24 mouse cellular contexts compared by ENCODE assay signal in genomic region chr4:114973229-114973740, GRCm38 (mm10). TPM values are rescaled to one million over a fixed set of nuclear protein-coding genes. Genes with fewer than 3 reads are reported as not detected.
DNase-seq lines count a peak whose midpoint lies in the region; ATAC-seq and TF ChIP-seq lines count a peak whose summit lies in the region.
"Had no signal": no experiment of that assay in that cellular context is flagged by ENCODE, and none has a peak within 500 bp of the region (broad histone marks: within the 10 kb centered on the region; RNA-seq: fewer than 3 reads in every experiment).

No protein-coding gene starts in this region.

- no peak overlapping the region for H3K4me2 ChIP-seq in liver, postnatal 0 days (ENCODE audit: low read depth, low read length)
- H3K4me2 ChIP-seq in liver, embryonic 12.5 days = no peak overlapping the region
- H3K4me2 ChIP-seq: forebrain, embryonic 13.5 days; heart, embryonic 13.5 days; hindbrain, embryonic 13.5 days had no signal

- no peak overlapping the region for H3K9ac ChIP-seq in liver, postnatal 0 days (replicated peaks)
- no peak overlapping the region for H3K9ac ChIP-seq in liver, embryonic 12.5 days
- H3K9ac ChIP-seq: forebrain, embryonic 13.5 days; forebrain, postnatal 0 days; heart, embryonic 13.5 days; hindbrain, embryonic 13.5 days had no signal

- no peak overlapping the region for H3K4me3 ChIP-seq in liver, postnatal 0 days (ENCODE audit: low read depth, low read length)
- no peak overlapping the region for H3K4me3 ChIP-seq in liver, embryonic 12.5 days
- H3K4me3 ChIP-seq: embryonic facial prominence, embryonic 10.5 days; forebrain, embryonic 13.5 days; heart, embryonic 13.5 days; hindbrain, embryonic 13.5 days had no signal

- no peaks in the 10 kb centered on the region for H3K36me3 ChIP-seq in splenic B cell, adult 2 months (ENCODE audit: control insufficient read depth, insufficient read depth, low read length, poor library complexity, severe bottlenecking)
- peaks cover 8% of the 10 kb centered on the region for H3K36me3 ChIP-seq in liver, postnatal 0 days (replicated peaks; ENCODE audit: insufficient read depth, low read length)
- H3K36me3 ChIP-seq in liver, embryonic 12.5 days = peaks cover 9% of the 10 kb centered on the region

- no peak for TF ChIP-seq CTCF in liver, postnatal 0 days (IDR thresholded peaks at IDR 0.05; ENCODE audit: low read depth)

- no peaks in the 10 kb centered on the region for H3K9me3 ChIP-seq in liver, postnatal 0 days (ENCODE audit: low read length)
- H3K9me3 ChIP-seq in liver, embryonic 12.5 days (replicated peaks) = no peaks in the 10 kb centered on the region
- H3K9me3 ChIP-seq: embryonic facial prominence, embryonic 10.5 days; forebrain, embryonic 13.5 days; G1E; heart, embryonic 13.5 days; hindbrain, embryonic 13.5 days had no signal

- TF ChIP-seq EP300 in liver, postnatal 0 days (IDR thresholded peaks at IDR 0.05; ENCODE audit: low read depth) = no peak

- H3K27me3 ChIP-seq in splenic B cell, adult 2 months (ENCODE audit: control insufficient read depth, insufficient read depth, low read length, poor library complexity, severe bottlenecking) = no peaks in the 10 kb centered on the region
- no peaks in the 10 kb centered on the region for H3K27me3 ChIP-seq in liver, postnatal 0 days (ENCODE audit: insufficient read depth, low read length)
- no peaks in the 10 kb centered on the region for H3K27me3 ChIP-seq in liver, embryonic 12.5 days (replicated peaks)
- H3K27me3 ChIP-seq: forebrain, embryonic 13.5 days; heart, embryonic 13.5 days; hindbrain, embryonic 13.5 days had no signal

- no peak overlapping the region for H3K27ac ChIP-seq in liver, postnatal 0 days (ENCODE audit: low read depth)
- H3K27ac ChIP-seq in liver, embryonic 12.5 days = no peak overlapping the region
- H3K27ac ChIP-seq: embryonic facial prominence, embryonic 10.5 days; forebrain, embryonic 13.5 days; heart, embryonic 13.5 days; hindbrain, embryonic 13.5 days had no signal

- peak; percentile 57 for DNase-seq in A20 (ENCODE audit: low read depth, low spot score)
- peak; percentile 39 for DNase-seq in splenic B cell, adult 2 months (ENCODE audit: low read depth, low spot score)
- no peak for DNase-seq in liver, postnatal 0 days
- DNase-seq in layer of hippocampus, adult 8-10 months (ENCODE audit: low spot score in 2 of 2) = no peak
- DNase-seq: adrenal gland, postnatal 10 days; cerebellum, adult 11-12 months; cerebellum, adult 9-10 months; cerebellum, postnatal 25 days; forebrain, postnatal 0 days; gastrocnemius, postnatal 25 days; heart, adult 11 months; heart, postnatal 36 days had no signal

- 0 out of 2 replicates have a peak, but pooled peaks cover 4% of the 10 kb centered on the region for H3K4me1 ChIP-seq in liver, postnatal 0 days (ENCODE audit: insufficient read depth)
- no peaks in the 10 kb centered on the region for H3K4me1 ChIP-seq in liver, embryonic 12.5 days
- H3K4me1 ChIP-seq: forebrain, embryonic 13.5 days; heart, embryonic 13.5 days; hindbrain, embryonic 13.5 days had no signal

- 82% methylated on average over 1 of the region's 1 CpGs for WGBS in liver, postnatal 0 days (ENCODE audit: insufficient replicate concordance)
- 85% methylated on average over 1 of the region's 1 CpGs for WGBS in liver, embryonic 12.5 days (ENCODE audit: insufficient replicate concordance)

- ATAC-seq in common myeloid progenitor, adult 5-6 weeks (replicated peaks; ENCODE audit: low read depth, poor library complexity, severe bottlenecking) = peak; percentile 60; the same call in 1 of the 2 replicates
- peak; percentile 75 for ATAC-seq in megakaryocyte, adult 5-6 weeks (ENCODE audit: poor library complexity, severe bottlenecking)
- ATAC-seq in liver, postnatal 0 days = no peak
- no peak for ATAC-seq in liver, embryonic 12.5 days
- ATAC-seq: forebrain, embryonic 13.5 days; forebrain, postnatal 0 days had no signal

RNA-seq across cellular contexts. Expression of gene Cmpk1, which starts 13.8 kb away (rescaled TPM):
- total RNA-seq in common myeloid progenitor, adult 5-6 weeks (2017) = 177 and 188 TPM in 2 replicates
- total RNA-seq in megakaryocyte, adult 5-6 weeks (2015) = 93.3 and 118 TPM in 2 replicates
- total RNA-seq in megakaryocyte, adult 5-6 weeks (2017) = 253 and 262 TPM in 2 replicates
- polyA plus RNA-seq in liver, postnatal 0 days (2015; fragmentation: Nextera tagmentation; extraction: Ambion mirVana) = 59.9 and 67.8 TPM in 2 replicates
- 71.5 and 75.6 TPM in 2 replicates for polyA plus RNA-seq in liver, embryonic 12.5 days (2016; fragmentation: Nextera tagmentation; extraction: Ambion mirVana)
- 10 to 100 TPM; 56.4 to 59.9 (median 57.4) TPM for total RNA-seq in layer of hippocampus, adult 8-10 months (2022)

RNA-seq across cellular contexts. Expression of gene Stil, which starts 26.7 kb away (rescaled TPM):
- 17.3 and 29.3 TPM in 2 replicates for total RNA-seq in common myeloid progenitor, adult 5-6 weeks (2017)
- total RNA-seq in megakaryocyte, adult 5-6 weeks (2015) = 36.2 and 37.6 TPM in 2 replicates
- total RNA-seq in megakaryocyte, adult 5-6 weeks (2017) = 13.9 and 16.7 TPM in 2 replicates
- polyA plus RNA-seq in liver, postnatal 0 days (2015; fragmentation: Nextera tagmentation; extraction: Ambion mirVana) = 3.3 and 3.4 TPM in 2 replicates
- 14.2 and 16.2 TPM in 2 replicates for polyA plus RNA-seq in liver, embryonic 12.5 days (2016; fragmentation: Nextera tagmentation; extraction: Ambion mirVana)
- under 1 TPM in 3 of 4 experiments, not detected in 1; 0.12 to 0.54 (median 0.20) TPM for total RNA-seq in layer of hippocampus, adult 8-10 months (2022)
- total RNA-seq: gastrocnemius, adult 18-20 months had no signal

RNA-seq across cellular contexts. Expression of gene Foxe3, which starts 47.5 kb away (rescaled TPM):
- total RNA-seq in common myeloid progenitor, adult 5-6 weeks (2017) = not detected in 2 replicates
- total RNA-seq in megakaryocyte, adult 5-6 weeks (2015) = not detected in 2 replicates
- not detected in 2 replicates for total RNA-seq in megakaryocyte, adult 5-6 weeks (2017)
- polyA plus RNA-seq in liver, postnatal 0 days (2015; fragmentation: Nextera tagmentation; extraction: Ambion mirVana) = not detected in 2 replicates
- not detected in 2 replicates for polyA plus RNA-seq in liver, embryonic 12.5 days (2016; fragmentation: Nextera tagmentation; extraction: Ambion mirVana)
- total RNA-seq in layer of hippocampus, adult 8-10 months (2022) = not detected
- total RNA-seq: adrenal gland, postnatal 10 days; adrenal gland, postnatal 4 days; forebrain, postnatal 0 days; G1E; gastrocnemius, adult 18-20 months; gastrocnemius, postnatal 25 days; heart, postnatal 36 days had no signal
- polyA plus RNA-seq: embryonic facial prominence, embryonic 14.5 days; forebrain, embryonic 13.5 days; forebrain, postnatal 0 days; G1E; heart, embryonic 13.5 days; heart, postnatal 0 days; hindbrain, embryonic 13.5 days had no signal

Comparison
In these comparisons a context has a peak if more than half of its experiments do, and no peak if none do; other contexts are left out.
1. DNase-seq: peak in A20 (single experiment) and splenic B cell, adult 2 months (single experiment); none in liver, postnatal 0 days (single experiment) and layer of hippocampus, adult 8-10 months (0 of 2).
2. ATAC-seq: peak in common myeloid progenitor, adult 5-6 weeks (single experiment) and megakaryocyte, adult 5-6 weeks (single experiment); none in liver, postnatal 0 days (single experiment) and liver, embryonic 12.5 days (single experiment).
3. RNA of gene Stil, which starts 26.7 kb away (total RNA-seq): 13.9 to 37.6 TPM in megakaryocyte, adult 5-6 weeks and 17.3 to 29.3 TPM in common myeloid progenitor, adult 5-6 weeks; 0.12 to 0.54 TPM in layer of hippocampus, adult 8-10 months; every median in the first group is over 4 times any median in the second.